In the genomic region with DNA sequence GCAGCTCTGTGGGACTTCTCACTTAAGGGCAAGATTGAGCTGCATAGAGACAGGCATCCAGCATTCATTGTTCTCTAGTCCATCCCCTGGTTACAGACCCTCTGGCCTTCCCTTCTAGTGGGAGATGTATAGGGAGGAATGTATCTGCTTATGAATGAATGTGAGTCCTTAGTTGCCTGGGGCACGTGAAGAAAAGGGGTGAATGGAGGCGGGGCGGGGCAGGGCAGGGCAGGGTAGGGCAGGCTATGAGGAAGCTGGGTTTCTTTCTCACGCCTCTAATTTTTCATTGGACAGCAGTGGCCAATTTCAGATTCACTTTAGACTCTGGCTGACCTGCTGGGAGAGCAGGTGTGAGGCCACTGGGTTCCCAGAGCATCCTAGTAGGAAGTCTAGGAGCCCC, we compare ENCODE assay signal across 13 mouse cellular contexts. TPM values are rescaled to one million over a fixed set of nuclear protein-coding genes. Genes with fewer than 3 reads are reported as not detected.
DNase-seq lines count a peak whose midpoint lies in the region; ATAC-seq lines count a peak whose summit lies in the region.
"Had no signal": no experiment of that assay in that cellular context is flagged by ENCODE, and none has a peak within 500 bp of the region (broad histone marks: within the 10 kb centered on the region; RNA-seq: fewer than 3 reads in every experiment).

No protein-coding gene starts in this region.

- no peak overlapping the region for H3K27ac ChIP-seq in heart, embryonic 12.5 days (ENCODE audit: poor library complexity, severe bottlenecking)
- H3K27ac ChIP-seq in hindbrain, embryonic 12.5 days = no peak overlapping the region
- H3K27ac ChIP-seq in midbrain, embryonic 10.5 days (replicated peaks) = no peak overlapping the region
- H3K27ac ChIP-seq in stomach, embryonic 15.5 days = no peak overlapping the region
- H3K27ac ChIP-seq: embryonic facial prominence, embryonic 15.5 days; limb, embryonic 15.5 days had no signal

- no peaks in the 10 kb centered on the region for H3K9me3 ChIP-seq in heart, embryonic 12.5 days (replicated peaks)
- H3K9me3 ChIP-seq in hindbrain, embryonic 12.5 days (replicated peaks) = no peaks in the 10 kb centered on the region
- no peaks in the 10 kb centered on the region for H3K9me3 ChIP-seq in midbrain, embryonic 10.5 days (replicated peaks)
- H3K9me3 ChIP-seq in stomach, embryonic 15.5 days = no peaks in the 10 kb centered on the region
- H3K9me3 ChIP-seq: embryonic facial prominence, embryonic 15.5 days; limb, embryonic 15.5 days had no signal

- peak overlapping the region; percentile 70; the same call in 1 of the 2 replicates for H3K4me2 ChIP-seq in heart, embryonic 12.5 days
- H3K4me2 ChIP-seq in hindbrain, embryonic 12.5 days (replicated peaks) = peak overlapping the region; percentile 68
- 0 out of 2 replicates have a peak overlapping the region, but pooled peaks have one; percentile 64 for H3K4me2 ChIP-seq in stomach, embryonic 15.5 days

- H3K4me3 ChIP-seq in heart, embryonic 12.5 days = no peak overlapping the region
- no peak overlapping the region for H3K4me3 ChIP-seq in hindbrain, embryonic 12.5 days
- H3K4me3 ChIP-seq in midbrain, embryonic 10.5 days = peak overlapping the region; percentile 53
- no peak overlapping the region for H3K4me3 ChIP-seq in stomach, embryonic 15.5 days (replicated peaks)

- no peak for DNase-seq in heart, postnatal 4 days
- DNase-seq in midbrain, embryonic 10.5 days (ENCODE audit: low spot score) = peak; percentile 12
- DNase-seq in cerebellum, postnatal 25 days = no peak
- no peak for DNase-seq in adrenal gland, postnatal 36 days
- DNase-seq in cerebellum, postnatal 4 days (ENCODE audit: low spot score in 2 of 2) = no peak
- DNase-seq: lung, postnatal 10 days; spleen, adult 18-20 months; thymus, adult 2 months had no signal

- H3K36me3 ChIP-seq in heart, embryonic 12.5 days = no peaks in the 10 kb centered on the region
- no peaks in the 10 kb centered on the region for H3K36me3 ChIP-seq in hindbrain, embryonic 12.5 days
- H3K36me3 ChIP-seq in midbrain, embryonic 10.5 days = no peaks in the 10 kb centered on the region
- H3K36me3 ChIP-seq in stomach, embryonic 15.5 days = no peaks in the 10 kb centered on the region
- H3K36me3 ChIP-seq: embryonic facial prominence, embryonic 15.5 days; limb, embryonic 15.5 days had no signal

- 0 out of 2 replicates have a peak, but pooled peaks cover 4% of the 10 kb centered on the region for H3K4me1 ChIP-seq in heart, embryonic 12.5 days (replicated peaks)
- H3K4me1 ChIP-seq in hindbrain, embryonic 12.5 days = peaks cover 11% of the 10 kb centered on the region
- peaks cover 17% of the 10 kb centered on the region for H3K4me1 ChIP-seq in midbrain, embryonic 10.5 days
- H3K4me1 ChIP-seq in stomach, embryonic 15.5 days = 0 out of 2 replicates have a peak, but pooled peaks cover 3% of the 10 kb centered on the region
- H3K4me1 ChIP-seq: embryonic facial prominence, embryonic 15.5 days had no signal

- no peak overlapping the region for H3K9ac ChIP-seq in heart, embryonic 12.5 days
- no peak overlapping the region for H3K9ac ChIP-seq in hindbrain, embryonic 12.5 days
- H3K9ac ChIP-seq in stomach, embryonic 15.5 days = no peak overlapping the region
- H3K9ac ChIP-seq: embryonic facial prominence, embryonic 15.5 days; limb, embryonic 15.5 days had no signal

- no peak for ATAC-seq in heart, embryonic 12.5 days (ENCODE audit: insufficient number of reproducible peaks, low FRiP score)
- 0 out of 2 replicates have a peak, but pooled peaks have one; percentile 4 for ATAC-seq in hindbrain, embryonic 12.5 days (ENCODE audit: low FRiP score)
- no peak for ATAC-seq in stomach, embryonic 15.5 days (ENCODE audit: insufficient read depth, low FRiP score, low read depth)

- H3K27me3 ChIP-seq in heart, embryonic 12.5 days (replicated peaks) = peaks cover 38% of the 10 kb centered on the region
- peaks cover 31% of the 10 kb centered on the region for H3K27me3 ChIP-seq in hindbrain, embryonic 12.5 days
- H3K27me3 ChIP-seq in midbrain, embryonic 10.5 days (ENCODE audit: low read depth, poor library complexity, severe bottlenecking) = peaks cover 35% of the 10 kb centered on the region
- peaks cover 21% of the 10 kb centered on the region for H3K27me3 ChIP-seq in stomach, embryonic 15.5 days (replicated peaks)

- 47% methylated on average over 4 of the region's 4 CpGs for WGBS in heart, embryonic 12.5 days
- 35% methylated on average over 3 of the region's 4 CpGs for WGBS in hindbrain, embryonic 12.5 days
- WGBS in midbrain, embryonic 10.5 days = 42% methylated on average over 4 of the region's 4 CpGs
- 50% methylated on average over 4 of the region's 4 CpGs for WGBS in stomach, embryonic 15.5 days

RNA-seq across cellular contexts. Expression of a gene that starts 0.5 kb away (rescaled TPM):
- polyA plus RNA-seq in heart, embryonic 12.5 days (2016; fragmentation: Nextera tagmentation; extraction: Ambion mirVana) = 0.14 and 0.17 TPM in 2 replicates
- under 1 TPM; 0.48 to 0.52 TPM for total RNA-seq in heart, postnatal 4 days (2021)
- polyA plus RNA-seq in hindbrain, embryonic 12.5 days (2016; fragmentation: Nextera tagmentation; extraction: Ambion mirVana) = 2.8 and 3.5 TPM in 2 replicates
- polyA plus RNA-seq in midbrain, embryonic 10.5 days (2016; fragmentation: Nextera tagmentation; extraction: Ambion mirVana) = 0.25 and 0.27 TPM in 2 replicates
- 2.6 and 3.5 TPM in 2 replicates for polyA plus RNA-seq in stomach, embryonic 15.5 days (2015; fragmentation: Nextera tagmentation; extraction: Ambion mirVana)
- 1 to 10 TPM; 1.0 to 2.1 TPM for total RNA-seq in adrenal gland, postnatal 36 days (2021)
